ENCODE assay signal across 1 mouse cellular context in genomic region chr7:143505411-143505810, GRCm38 (mm10). TPM values are rescaled to one million over a fixed set of nuclear protein-coding genes. Genes with fewer than 3 reads are reported as not detected.
"Had no signal": no experiment of that assay in that cellular context is flagged by ENCODE, and none has a peak within 500 bp of the region (broad histone marks: within the 10 kb centered on the region; RNA-seq: fewer than 3 reads in every experiment).

No protein-coding gene starts in this region.

RNA-seq across cellular contexts. Expression of gene Phlda2, which starts 2.5 kb away (rescaled TPM):
- total RNA-seq: megakaryocyte, adult 5-6 weeks had no signal
